Mouse (Mus musculus) ES-E14 (cell line): ENCODE measurements at regions not wholly inside any gene's neighbourhood (a gene's known extent, or its start where the extent isn't known, plus 50 kb on each side); places are given as distances from the start of the nearest gene placed in this dataset.

ENCODE experiments used
- DNase-seq: peaks from one replicate; pipeline ENCODE4 v3.0.0-alpha.2; 2013; ENCODE audit warnings: low read depth, low spot score
- H3K27ac ChIP-seq: 2 replicates; pipeline ENCODE4 v1.5.1; 2012; ENCODE audit warnings: low read depth, mild to moderate bottlenecking, low read length, moderate library complexity, mixed read lengths; ENCODE audit not compliant: poor library complexity, insufficient read depth, severe bottlenecking
- H3K36me3 ChIP-seq: 2 replicates; pipeline ENCODE4 v1.6.1; 2012; ENCODE audit warnings: mild to moderate bottlenecking, low read length, moderate library complexity, mixed read lengths; ENCODE audit not compliant: control insufficient read depth, poor library complexity, insufficient read depth, severe bottlenecking
- H3K4me1 ChIP-seq, 2 experiments: fragments of 150-350 bp in 1 of 2; sonication (generic) in 1 of 2; 2 replicates each; pipeline ENCODE4 v1.6.1; 2012; ENCODE audit warnings: low read length in 2 of 2, mild to moderate bottlenecking in 1 of 2, mixed read lengths in 1 of 2; ENCODE audit not compliant: control insufficient read depth in 2 of 2, insufficient read depth in 2 of 2, poor library complexity in 1 of 2
- H3K4me3 ChIP-seq, 2 experiments: fragments of 150-350 bp in 1 of 2; sonication (generic) in 1 of 2; 2 replicates each; pipeline ENCODE4 v1.5.1; 2012; ENCODE audit warnings: low read length in 2 of 2, low read depth in 1 of 2, mild to moderate bottlenecking in 1 of 2, mixed read lengths in 1 of 2; ENCODE audit not compliant: insufficient read depth in 1 of 2, poor library complexity in 1 of 2, severe bottlenecking in 1 of 2
- H3K9ac ChIP-seq: 2 replicates; pipeline ENCODE4 v1.6.1; 2012; ENCODE audit warnings: low read depth, mild to moderate bottlenecking, low read length, mixed read lengths; ENCODE audit not compliant: poor library complexity, insufficient read depth, severe bottlenecking
- H3K9me3 ChIP-seq: fragments of 150-350 bp; sonication (generic); 2 replicates; pipeline ENCODE4 v1.6.1; 2012; ENCODE audit warnings: low read depth, mild to moderate bottlenecking, low read length; ENCODE audit not compliant: control insufficient read depth, insufficient read depth
- CHD2 ChIP-seq: IDR thresholded peaks from 2 replicates; pipeline ENCODE4 v1.6.1; 2014; ENCODE audit warnings: mild to moderate bottlenecking, low read depth, low read length, inconsistent platforms
- HCFC1 ChIP-seq: IDR thresholded peaks from 2 replicates; pipeline ENCODE4 v1.6.1; 2012; ENCODE audit warnings: low read length, inconsistent platforms, borderline replicate concordance; ENCODE audit not compliant: insufficient read depth
- MAFK ChIP-seq: IDR thresholded peaks from 2 replicates; pipeline ENCODE4 v1.6.1; 2014; ENCODE audit warnings: mild to moderate bottlenecking, low read depth, low read length, inconsistent platforms; ENCODE audit not compliant: insufficient read depth
- ZC3H11A ChIP-seq: IDR thresholded peaks from 2 replicates; pipeline ENCODE4 v1.6.1; 2012; ENCODE audit warnings: low read depth, mild to moderate bottlenecking, inconsistent platforms, low read length, borderline replicate concordance
- ZNF384 ChIP-seq: IDR thresholded peaks from 2 replicates; pipeline ENCODE4 v1.6.1; 2012; ENCODE audit warnings: low read depth, low read length, inconsistent platforms
- in situ Hi-C, 2 experiments: fragments of 600-800 bp; cut with MboI; formaldehyde crosslinking; loops; one replicate each; pipeline ENCODE4 v1.15.1; 2025; ENCODE audit warnings: low sequenced_read_pairs in 2 of 2, inconsistent platforms in 1 of 2; ENCODE audit not compliant: unreplicated experiment in 2 of 2

- in situ Hi-C loops, result no loop called here
- TF ChIP-seq ZC3H11A, result no peak
- TF ChIP-seq CHD2, result no peak
- TF ChIP-seq HCFC1, result no peak
- no peak for TF ChIP-seq ZNF384
- TF ChIP-seq MAFK, result no peak
- H3K4me1 ChIP-seq, result no peaks in the 10 kb centered on the region
Measured at GRCm38 (mm10) chr14:36525591-36526037, 430.9 kb downstream of the 4930474N05Rik start.

GRCm38 (mm10) chr14:36502076-36502994, 407.6 kb downstream of the 4930474N05Rik start:
- TF ChIP-seq HCFC1 (no peak), MAFK (no peak), ZNF384 (no peak), CHD2 (no peak), ZC3H11A (no peak)

More at GRCm38 (mm10) chr14:36525591-36526037, 430.9 kb downstream of the 4930474N05Rik start:
- Histone ChIP-seq H3K4me3 (no peak overlapping the region), H3K27ac (no peak overlapping the region), H3K9me3 (no peaks in the 10 kb centered on the region), H3K9ac (no peak overlapping the region), H3K36me3 (no peaks in the 10 kb centered on the region)
- DNase-seq, result no peak

GRCm38 (mm10) chr14:36499323-36499722, 404.6 kb downstream of the 4930474N05Rik start:
- no peak overlapping the region for H3K4me3 ChIP-seq
- no peaks in the 10 kb centered on the region for H3K9me3 ChIP-seq
- in situ Hi-C loops, result no loop called here
- no peak overlapping the region for H3K9ac ChIP-seq
- DNase-seq, result no peak
- no peak overlapping the region for H3K27ac ChIP-seq
- no peak for TF ChIP-seq ZC3H11A
- H3K36me3 ChIP-seq, result no peaks in the 10 kb centered on the region
- H3K4me1 ChIP-seq, result no peaks in the 10 kb centered on the region

More at GRCm38 (mm10) chr14:36502076-36502994, 407.6 kb downstream of the 4930474N05Rik start:
- Histone ChIP-seq H3K4me1 (no peaks in the 10 kb centered on the region), H3K9me3 (no peaks in the 10 kb centered on the region), H3K4me3 (no peak overlapping the region), H3K9ac (no peak overlapping the region), H3K36me3 (no peaks in the 10 kb centered on the region), H3K27ac (no peak overlapping the region)
- in situ Hi-C loops, result no loop called here
- DNase-seq, result no peak

- no peak for DNase-seq
- no peak overlapping the region for H3K9ac ChIP-seq
- H3K36me3 ChIP-seq, result no peaks in the 10 kb centered on the region
- no peaks in the 10 kb centered on the region for H3K9me3 ChIP-seq
- no peaks in the 10 kb centered on the region for H3K4me1 ChIP-seq
- TF ChIP-seq HCFC1, result no peak
- TF ChIP-seq ZC3H11A, result no peak
- TF ChIP-seq MAFK, result no peak
- no peak for TF ChIP-seq CHD2
- TF ChIP-seq ZNF384, result no peak
- H3K27ac ChIP-seq, result no peak overlapping the region
- no peak overlapping the region for H3K4me3 ChIP-seq
- in situ Hi-C loops, result no loop called here
Measured at GRCm38 (mm10) chr14:36485499-36485898, 390.8 kb downstream of the 4930474N05Rik start.
